Mouse (Mus musculus) myocyte (in vitro differentiated cells): ENCODE results near the gene Lep. TPM values are rescaled to one million over a fixed set of nuclear protein-coding genes. Genes with fewer than 3 reads are reported as not detected.

Experiments used
- H3K27me3 ChIP-seq: one replicate; pipeline ENCODE4 v1.6.1; 2011; ENCODE audit not compliant: control insufficient read depth, insufficient read depth, insufficient read length
- H3K36me3 ChIP-seq: one replicate; pipeline ENCODE4 v1.6.1; 2011; ENCODE audit not compliant: control insufficient read depth, insufficient read depth
- H3K4me2 ChIP-seq: one replicate; pipeline ENCODE4 v1.6.1; 2011; ENCODE audit warnings: low read depth, control low read depth
- H3K4me3 ChIP-seq: one replicate; pipeline ENCODE4 v1.5.1; 2011; ENCODE audit warnings: mild to moderate bottlenecking, control low read depth, moderate library complexity
- H3K79me2 ChIP-seq: one replicate; pipeline ENCODE4 v1.6.1; 2011; ENCODE audit not compliant: control insufficient read depth, insufficient read depth
- H3ac ChIP-seq: one replicate; pipeline ENCODE4 v1.6.1; 2011; ENCODE audit not compliant: control insufficient read depth, insufficient read length
- CEBPB ChIP-seq: IDR thresholded peaks from 2 replicates; pipeline ENCODE4 v1.6.1; 2011; ENCODE audit warnings: mild to moderate bottlenecking, moderate library complexity; ENCODE audit not compliant: poor library complexity, insufficient read depth, severe bottlenecking
- E2F4 ChIP-seq: IDR thresholded peaks from one replicate; pipeline ENCODE4 v1.6.1; 2011; ENCODE audit warnings: mild to moderate bottlenecking, control low read depth, moderate library complexity; ENCODE audit not compliant: insufficient read depth
- MAX ChIP-seq: IDR thresholded peaks from one replicate; pipeline ENCODE4 v1.6.1; 2011; ENCODE audit warnings: low read depth, mild to moderate bottlenecking, control low read depth
- MYOD1 ChIP-seq, 3 experiments: IDR thresholded peaks; one replicate each; pipeline ENCODE4 v1.6.1; 2011; ENCODE audit warnings: control low read depth in 2 of 3, low read depth in 2 of 3, mild to moderate bottlenecking in 2 of 3, moderate library complexity in 1 of 3; ENCODE audit not compliant: insufficient read length in 2 of 3, control insufficient read depth in 1 of 3
- MYOG ChIP-seq, 3 experiments: IDR thresholded peaks; one replicate each; pipeline ENCODE4 v1.6.1; 2011; ENCODE audit warnings: control low read depth in 2 of 3, low read depth in 2 of 3, mild to moderate bottlenecking in 2 of 3; ENCODE audit not compliant: insufficient read length in 2 of 3, control insufficient read depth in 1 of 3, insufficient read depth in 1 of 3
- POLR2A ChIP-seq: IDR thresholded peaks from one replicate; pipeline ENCODE4 v1.6.1; 2011; ENCODE audit warnings: low read depth, mild to moderate bottlenecking, control low read depth, moderate library complexity; ENCODE audit not compliant: insufficient read length
- POLR2AphosphoS2 ChIP-seq: IDR thresholded peaks from one replicate; pipeline ENCODE4 v1.6.1; 2011; ENCODE audit warnings: low read depth, control low read depth; ENCODE audit not compliant: insufficient read length
- REST ChIP-seq: IDR thresholded peaks from one replicate; pipeline ENCODE4 v1.6.1; 2011; ENCODE audit warnings: mild to moderate bottlenecking, control low read depth, moderate library complexity; ENCODE audit not compliant: insufficient read depth, insufficient read length
- SRF ChIP-seq: IDR thresholded peaks from one replicate; pipeline ENCODE4 v1.6.1; 2011; ENCODE audit warnings: low read depth; ENCODE audit not compliant: control insufficient read depth, insufficient read length
- TCF12 ChIP-seq: IDR thresholded peaks from one replicate; pipeline ENCODE4 v1.6.1; 2011; ENCODE audit warnings: mild to moderate bottlenecking, control low read depth; ENCODE audit not compliant: poor library complexity, insufficient read depth, severe bottlenecking
- TCF3 ChIP-seq: IDR thresholded peaks from one replicate; pipeline ENCODE4 v1.6.1; 2011; ENCODE audit warnings: low read depth, control low read depth; ENCODE audit not compliant: insufficient read length
- USF1 ChIP-seq: IDR thresholded peaks from one replicate; pipeline ENCODE4 v1.6.1; 2011; ENCODE audit warnings: low read depth, mild to moderate bottlenecking, control low read depth, moderate library complexity
- polyA plus RNA-seq: library from polyadenylated mRNA; unstranded; fragments of >200 nt; fragmentation: generic; extraction: Trizol; gene quantifications from one replicate; pipeline ENCODE4 v1.2.1, GENCODE M21; 2012; ENCODE audit warnings: missing spikeins

Gene Lep
- polyA plus RNA-seq = not detected

DNA sequence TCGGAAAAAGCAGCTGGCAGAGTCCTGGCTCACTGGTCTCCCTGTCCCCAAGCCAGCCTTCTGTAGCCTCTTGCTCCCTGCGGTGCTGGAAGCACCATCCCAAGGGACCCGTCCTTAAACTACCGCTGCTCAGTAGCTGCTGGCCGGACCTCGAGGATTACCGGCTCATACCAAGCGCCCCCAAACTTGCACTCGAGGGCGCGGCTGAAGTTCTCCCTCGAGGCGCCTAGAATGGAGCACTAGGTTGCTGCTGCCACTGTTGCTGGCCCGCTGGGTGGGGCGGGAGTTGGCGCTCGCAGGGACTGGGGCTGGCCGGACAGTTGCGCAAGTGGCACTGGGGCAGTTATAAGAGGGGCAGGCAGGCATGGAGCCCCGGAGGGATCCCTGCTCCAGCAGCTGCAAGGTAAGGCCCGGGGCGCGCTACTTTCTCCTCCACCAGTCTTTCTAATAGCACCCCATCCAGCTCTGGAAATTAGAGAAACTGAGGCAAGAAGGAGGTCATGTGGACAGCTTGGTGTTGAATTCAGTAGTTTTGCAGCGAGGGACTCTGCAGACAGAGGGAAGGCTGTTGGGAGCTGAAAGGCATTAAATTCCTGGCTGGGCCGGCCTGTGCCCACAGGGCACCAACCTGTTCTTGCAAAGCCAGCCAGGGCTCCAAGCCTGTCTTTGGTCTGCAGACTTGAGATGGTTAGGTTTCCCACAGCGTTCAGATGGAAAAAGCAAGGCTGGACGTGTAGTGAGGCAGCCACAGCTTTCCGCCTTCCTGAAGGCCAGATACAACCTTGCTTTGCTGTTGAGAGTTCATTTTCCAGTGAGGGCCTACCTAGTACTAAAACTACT lies at the start of gene Lep:
Lep (plus strand) TSS at position 375 of the 840 bp plus-strand sequence.
- H3K4me2 ChIP-seq = no peak within 1 kb of the TSS
- TF ChIP-seq MAX (no peak), MYOD1 (IDR thresholded peaks at IDR 0.05; ENCODE audit: control insufficient read depth in 1 of 3, insufficient read length in 2 of 3, low read depth in 2 of 3) (no peak), SRF (no peak), REST (no peak), E2F4 (no peak), POLR2A (no peak), CEBPB (no peak), POLR2AphosphoS2 (no peak)
- no peak within 1 kb of the TSS for H3K4me3 ChIP-seq
- H3K36me3 ChIP-seq = no peaks in the 10 kb centered on the region
- peaks cover 55% of the 10 kb centered on the region for H3K27me3 ChIP-seq
- H3ac ChIP-seq = no peak within 1 kb of the TSS
- no peaks in the 10 kb centered on the region for H3K79me2 ChIP-seq

- H3K4me2 ChIP-seq = no peak overlapping the region
- no peaks in the 10 kb centered on the region for H3K36me3 ChIP-seq
- no peak overlapping the region for H3K4me3 ChIP-seq
- TF ChIP-seq REST (no peak), MAX (no peak), MYOG (IDR thresholded peaks at IDR 0.05; ENCODE audit: control insufficient read depth in 1 of 3, insufficient read depth in 1 of 3, insufficient read length in 2 of 3, low read depth in 2 of 3) (no peak)
- no peak overlapping the region for H3ac ChIP-seq
- H3K79me2 ChIP-seq = no peaks in the 10 kb centered on the region
- no peaks in the 10 kb centered on the region for H3K27me3 ChIP-seq
These were observed 48.4 kb upstream of the Lep start for GRCm38 (mm10) chr6:29011651-29012050.

GRCm38 (mm10) chr6:29013216-29013615 lies 46.8 kb upstream of the Lep start:
- H3K4me3 ChIP-seq = no peak overlapping the region
- H3ac ChIP-seq = no peak overlapping the region
- no peaks in the 10 kb centered on the region for H3K79me2 ChIP-seq
- no peaks in the 10 kb centered on the region for H3K36me3 ChIP-seq
- no peaks in the 10 kb centered on the region for H3K27me3 ChIP-seq
- TF ChIP-seq POLR2AphosphoS2 (no peak), REST (no peak), E2F4 (no peak), TCF12 (no peak), MAX (no peak), POLR2A (no peak), MYOD1 (IDR thresholded peaks at IDR 0.05; ENCODE audit: control insufficient read depth in 1 of 3, insufficient read length in 2 of 3, low read depth in 2 of 3) (no peak), TCF3 (no peak), SRF (no peak), MYOG (IDR thresholded peaks at IDR 0.05; ENCODE audit: control insufficient read depth in 1 of 3, insufficient read depth in 1 of 3, insufficient read length in 2 of 3, low read depth in 2 of 3) (no peak)
- no peak overlapping the region for H3K4me2 ChIP-seq

DNA sequence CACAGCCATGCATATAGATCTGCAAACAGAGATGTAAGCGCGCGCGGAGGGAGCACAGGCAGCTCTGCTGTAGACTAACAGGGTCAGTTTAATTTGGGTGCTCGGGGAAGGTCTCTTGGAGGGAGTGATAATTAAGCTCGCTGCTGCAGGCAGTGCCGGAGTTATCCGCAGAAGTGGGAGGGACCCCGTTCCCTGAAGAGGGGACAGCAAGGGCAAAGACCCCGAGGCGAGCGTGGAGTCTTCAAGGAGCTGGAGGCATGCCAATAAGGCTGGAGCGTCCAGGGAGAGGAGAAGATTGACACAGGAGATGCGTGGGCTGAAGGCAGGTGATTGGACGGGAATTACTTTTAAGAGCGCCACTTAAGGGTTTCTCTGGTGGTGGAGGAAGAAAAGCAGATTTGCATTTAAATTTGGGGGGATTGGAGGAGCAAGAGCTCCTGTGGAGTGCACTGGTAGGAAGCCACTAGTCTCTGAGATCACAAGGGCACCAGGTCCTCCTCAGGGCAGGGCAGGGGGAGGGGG lies 43.1 kb upstream of the Lep start:
- H3K4me3 ChIP-seq = no peak overlapping the region
- H3K4me2 ChIP-seq = no peak overlapping the region
- no peaks in the 10 kb centered on the region for H3K36me3 ChIP-seq
- TF ChIP-seq TCF3 = no peak
- TF ChIP-seq MYOD1 (IDR thresholded peaks at IDR 0.05; ENCODE audit: control insufficient read depth in 1 of 3, insufficient read length in 2 of 3, low read depth in 2 of 3) = no peak
- no peak for TF ChIP-seq USF1
- TF ChIP-seq MAX = no peak
- TF ChIP-seq POLR2AphosphoS2 = no peak
- TF ChIP-seq REST = no peak
- H3K79me2 ChIP-seq = no peaks in the 10 kb centered on the region
- no peaks in the 10 kb centered on the region for H3K27me3 ChIP-seq
- H3ac ChIP-seq = no peak overlapping the region

- Histone ChIP-seq H3ac (no peak overlapping the region), H3K4me2 (no peak overlapping the region), H3K79me2 (no peaks in the 10 kb centered on the region), H3K4me3 (no peak overlapping the region), H3K36me3 (no peaks in the 10 kb centered on the region), H3K27me3 (no peaks in the 10 kb centered on the region)
- TF ChIP-seq USF1 (no peak), POLR2A (no peak), E2F4 (no peak), TCF3 (no peak), TCF12 (no peak), POLR2AphosphoS2 (no peak), MYOG (IDR thresholded peaks at IDR 0.05; ENCODE audit: control insufficient read depth in 1 of 3, insufficient read depth in 1 of 3, insufficient read length in 2 of 3, low read depth in 2 of 3) (no peak)
These were observed 40.0 kb upstream of the Lep start for GRCm38 (mm10) chr6:29019756-29020720.
